Mouse (Mus musculus) R1 (cell line): Measurements from ENCODE around the gene Zfp553.
A peak's percentile ranks its signal among the peaks of the same experiment; 100 is the strongest.
"Not testable (repeated sequence)": the region's sequence is repeated elsewhere in the genome, so short reads cannot be mapped to it uniquely, and the experiment has no call there.

Experiments used
- DNase-seq: peaks from one replicate; pipeline ENCODE4 v3.0.0-alpha.2; 2018; ENCODE audit warnings: low read depth, low spot score

The Zfp553 gene

DNA sequence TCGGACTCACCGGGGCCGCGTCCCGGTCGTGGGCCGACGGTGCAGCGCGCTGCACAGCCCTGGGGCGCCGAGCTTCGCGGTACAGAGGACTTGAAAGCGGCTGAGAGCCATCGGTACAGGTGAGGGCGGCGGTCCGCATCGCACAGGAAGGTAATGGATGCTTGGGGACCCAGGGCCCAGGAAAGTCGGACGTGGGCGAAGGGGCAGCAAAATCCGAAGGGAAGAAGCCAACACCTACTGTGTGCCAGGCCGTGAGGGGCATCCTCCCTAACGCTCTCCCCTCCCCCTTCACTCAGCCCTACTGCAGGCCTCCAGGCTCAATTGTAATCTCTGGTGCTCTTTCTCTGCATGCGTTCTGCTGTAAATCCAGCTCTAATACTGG, 498 bp downstream of the Zfp553 start:
- DNase-seq: peak; percentile 63

GRCm38 (mm10) chr7:127233765-127234164, 904 bp downstream of the Zfp553 start:
- DNase-seq: no peak

- DNase-seq: no peak
Measured at GRCm38 (mm10) chr7:127234777-127235176, 1.9 kb downstream of the Zfp553 start.

DNA sequence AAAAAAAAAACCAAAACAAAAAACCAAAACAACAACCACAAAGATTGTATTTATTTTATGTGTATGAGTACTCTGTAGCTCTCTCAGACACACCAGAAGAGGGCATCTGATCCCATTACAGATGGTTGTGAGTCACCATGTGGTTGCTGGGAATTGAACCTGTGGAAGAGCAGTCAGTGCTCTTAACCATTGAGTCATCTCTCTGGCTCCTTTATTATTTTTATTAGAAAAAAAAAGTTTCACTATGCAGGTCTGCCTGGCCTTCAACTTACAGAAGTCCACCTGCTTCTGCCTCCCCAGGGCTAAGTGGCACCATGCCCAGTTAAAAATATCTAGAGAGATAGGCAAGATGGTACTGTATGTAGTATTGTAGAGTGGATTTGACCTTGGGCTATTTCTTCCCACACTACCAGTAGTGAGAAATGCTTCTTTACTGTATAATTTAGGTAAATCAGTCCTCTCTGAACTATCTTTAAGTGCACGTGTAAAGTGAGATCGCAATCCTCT, 10.6 kb downstream of the Zfp553 start:
- DNase-seq: no peak

- peak; percentile 95 for DNase-seq
Measured at GRCm38 (mm10) chr7:127243870-127244657, 11.2 kb downstream of the Zfp553 start, which contains the start of gene Zfp771. Gene Zfp771, plus strand, starts transcription at chr7:127244274.

GRCm38 (mm10) chr7:127244658-127245510, 12.0 kb downstream of the Zfp553 start:
- DNase-seq: no peak

GRCm38 (mm10) chr7:127250511-127250910, 17.6 kb downstream of the Zfp553 start:
- not testable (repeated sequence) for DNase-seq

DNA sequence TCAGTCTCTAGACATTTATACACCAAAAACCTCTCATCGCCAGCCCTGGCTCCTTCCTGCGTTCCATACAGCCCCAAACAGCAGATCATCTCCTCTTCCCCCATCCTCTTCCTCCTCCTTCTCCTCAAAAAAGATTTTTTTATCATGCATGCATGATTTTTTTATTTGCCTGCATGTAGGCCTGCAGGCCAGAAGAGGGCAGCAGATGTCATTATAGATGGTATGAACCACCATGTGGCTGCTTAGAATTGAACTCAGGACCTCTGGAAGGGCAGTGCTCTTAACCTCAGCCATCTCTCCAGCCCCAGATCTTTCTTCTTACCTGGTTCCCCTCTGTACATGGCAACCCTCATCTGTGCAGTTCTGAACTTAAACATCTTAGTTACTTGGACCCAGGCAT, 19.6 kb downstream of the Zfp553 start:
- peak; percentile 69 for DNase-seq

GRCm38 (mm10) chr7:127253341-127253740, 20.5 kb downstream of the Zfp553 start:
- no peak for DNase-seq

DNA sequence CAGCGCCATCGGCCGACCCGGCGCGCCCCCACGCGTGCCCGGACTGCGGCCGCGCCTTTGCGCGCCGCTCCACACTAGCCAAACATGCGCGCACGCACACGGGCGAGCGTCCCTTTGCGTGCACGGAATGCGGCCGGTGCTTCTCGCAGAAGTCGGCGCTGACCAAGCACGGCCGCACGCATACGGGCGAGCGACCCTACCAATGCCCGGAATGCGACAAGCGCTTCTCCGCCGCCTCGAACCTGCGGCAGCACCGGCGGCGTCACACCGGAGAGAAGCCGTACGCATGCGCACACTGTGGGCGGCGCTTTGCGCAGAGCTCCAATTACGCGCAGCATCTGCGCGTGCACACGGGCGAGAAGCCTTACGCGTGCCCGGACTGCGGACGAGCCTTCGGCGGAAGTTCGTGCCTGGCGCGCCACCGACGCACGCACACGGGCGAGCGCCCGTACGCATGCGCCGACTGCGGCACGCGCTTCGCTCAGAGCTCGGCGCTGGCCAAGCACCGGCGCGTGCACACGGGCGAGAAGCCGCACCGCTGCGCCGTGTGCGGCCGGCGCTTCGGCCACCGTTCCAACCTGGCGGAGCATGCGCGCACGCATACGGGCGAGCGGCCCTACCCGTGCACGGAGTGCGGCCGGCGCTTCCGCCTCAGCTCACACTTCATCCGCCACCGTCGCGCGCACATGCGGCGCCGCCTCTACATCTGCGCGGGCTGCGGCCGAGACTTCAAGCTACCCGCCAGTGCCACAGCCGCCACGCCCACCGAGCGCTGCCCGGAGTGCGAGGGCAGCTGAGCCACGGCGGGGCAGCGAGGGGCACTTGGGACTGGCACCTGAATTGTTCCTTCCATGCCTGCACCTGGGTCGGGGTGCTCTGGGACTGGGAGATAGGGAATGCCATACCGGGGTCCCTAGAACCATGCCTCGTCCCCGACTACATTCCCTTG, 21.2 kb downstream of the Zfp553 start:
- peak; percentile 97 for DNase-seq

- DNase-seq: no peak
Measured at GRCm38 (mm10) chr7:127255008-127255407, 22.1 kb downstream of the Zfp553 start.

DNA sequence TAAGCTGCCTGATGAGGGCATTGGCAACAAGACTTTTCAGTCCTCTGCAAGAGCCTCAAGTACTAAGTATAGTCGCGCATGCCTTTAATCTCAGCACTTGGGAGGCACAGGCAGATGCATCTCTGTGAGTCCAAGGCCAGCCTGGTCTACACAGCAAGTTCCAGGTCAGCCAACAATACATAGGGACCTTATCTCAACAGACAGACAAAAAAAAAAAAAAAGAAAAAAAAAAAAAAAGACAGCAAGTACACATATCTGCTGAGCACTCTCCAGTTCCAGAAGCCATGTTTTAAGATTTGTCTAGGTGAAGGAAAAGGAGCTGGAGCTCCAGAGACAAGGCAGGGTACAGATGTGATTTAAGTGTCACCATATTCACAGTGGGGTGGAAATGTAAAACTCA, 23.1 kb downstream of the Zfp553 start:
- no peak for DNase-seq

GRCm38 (mm10) chr7:127256518-127256917, 23.7 kb downstream of the Zfp553 start:
- DNase-seq: no peak

GRCm38 (mm10) chr7:127259186-127259905, 26.5 kb downstream of the Zfp553 start:
- no peak for DNase-seq

- peak; percentile 100 for DNase-seq
Measured at GRCm38 (mm10) chr7:127260309-127261111, 27.6 kb downstream of the Zfp553 start, which contains the start of gene Dctpp1. Gene Dctpp1, minus strand, starts transcription at chr7:127260709.

GRCm38 (mm10) chr7:127262218-127262961, 29.5 kb downstream of the Zfp553 start:
- DNase-seq: no peak

DNA sequence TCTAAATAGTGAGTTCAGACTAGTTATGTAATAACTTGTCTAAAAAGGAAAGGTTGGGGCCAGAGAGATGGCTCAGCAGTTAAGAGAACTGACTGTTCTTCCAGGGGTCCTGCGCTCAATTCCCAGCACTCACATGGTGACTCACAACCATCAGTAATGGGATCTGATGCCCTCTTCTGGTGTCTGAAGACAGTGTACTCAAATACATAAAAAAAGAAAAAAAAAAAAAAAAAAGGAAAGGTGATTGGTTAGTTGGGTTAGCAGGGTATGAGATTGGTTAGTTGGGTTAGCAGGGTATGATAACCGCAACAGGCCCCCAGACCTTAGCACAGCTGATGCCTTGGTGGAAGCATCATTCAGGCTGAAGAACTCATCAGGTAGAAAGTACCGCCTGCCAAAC, 30.7 kb downstream of the Zfp553 start:
- no peak for DNase-seq

- no peak for DNase-seq
Measured at GRCm38 (mm10) chr7:127270256-127270655, 37.4 kb downstream of the Zfp553 start.

- DNase-seq: no peak
Measured at GRCm38 (mm10) chr7:127270666-127271065, 37.8 kb downstream of the Zfp553 start.
